Comparison of ENCODE assay signal across 17 mouse cellular contexts in the genomic region with DNA sequence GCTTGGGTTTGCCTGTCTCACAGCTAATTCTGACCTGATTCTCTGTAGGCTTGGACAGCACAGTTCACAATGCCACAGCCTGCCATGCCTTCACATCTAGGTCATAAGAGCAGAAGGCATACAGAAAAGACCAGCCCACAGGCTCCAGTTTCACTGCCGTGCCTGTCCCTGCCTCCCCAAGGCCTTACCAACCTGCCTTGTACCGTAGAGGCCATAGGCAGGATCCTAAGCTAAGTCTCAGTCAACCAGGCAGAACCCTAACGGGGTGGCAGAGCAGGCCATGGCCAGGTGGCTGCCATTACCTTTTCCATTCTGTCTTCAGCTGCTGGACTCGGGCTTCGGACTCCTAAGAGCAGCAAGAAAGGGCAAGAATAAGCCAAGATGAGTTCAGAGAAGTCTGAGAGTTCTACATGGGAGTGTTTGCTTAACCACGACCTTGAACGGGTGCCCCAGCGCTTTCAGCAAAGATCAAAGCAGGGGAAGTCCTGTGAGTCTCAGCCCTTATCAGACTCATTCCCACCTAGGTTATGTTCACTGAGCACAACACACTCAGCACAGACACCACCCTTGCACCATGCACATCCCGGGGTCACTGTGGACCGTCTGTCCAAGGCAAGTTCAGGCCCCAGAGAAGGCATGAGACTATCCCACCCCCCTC. TPM values are rescaled to one million over a fixed set of nuclear protein-coding genes. Genes with fewer than 3 reads are reported as not detected.
DNase-seq lines count a peak whose midpoint lies in the region; ATAC-seq and TF ChIP-seq lines count a peak whose summit lies in the region.
"Had no signal": no experiment of that assay in that cellular context is flagged by ENCODE, and none has a peak within 500 bp of the region (broad histone marks: within the 10 kb centered on the region; RNA-seq: fewer than 3 reads in every experiment).

No protein-coding gene starts in this region.

- H3K27ac ChIP-seq in hindbrain, postnatal 0 days: peak overlapping the region; percentile 46
- H3K27ac ChIP-seq in hindbrain, embryonic 10.5 days: no peak overlapping the region
- peak overlapping the region; percentile 32; the same call in 1 of the 2 replicates for H3K27ac ChIP-seq in thymus, adult 2 months (ENCODE audit: control insufficient read depth, insufficient read depth, low read length)
- H3K27ac ChIP-seq: embryonic facial prominence, embryonic 15.5 days; forebrain, embryonic 12.5 days; liver, embryonic 14.5 days had no signal

- H3K36me3 ChIP-seq in hindbrain, postnatal 0 days (ENCODE audit: insufficient read depth, low read length): peaks cover 61% of the 10 kb centered on the region
- H3K36me3 ChIP-seq in hindbrain, embryonic 10.5 days: peaks cover 95% of the 10 kb centered on the region
- peaks cover 91% of the 10 kb centered on the region for H3K36me3 ChIP-seq in thymus, adult 2 months (ENCODE audit: control insufficient read depth, insufficient read depth, low read length)

- no peaks in the 10 kb centered on the region for H3K9me3 ChIP-seq in hindbrain, postnatal 0 days (ENCODE audit: low read length)
- no peaks in the 10 kb centered on the region for H3K9me3 ChIP-seq in hindbrain, embryonic 10.5 days
- H3K9me3 ChIP-seq: embryonic facial prominence, embryonic 15.5 days; forebrain, embryonic 12.5 days had no signal

- DNase-seq in hindbrain, postnatal 0 days (ENCODE audit: low spot score): no peak
- DNase-seq in hindbrain, embryonic 10.5 days (ENCODE audit: low spot score): no peak
- no peak for DNase-seq in thymus, adult 2 months
- no peak for DNase-seq in thymus, postnatal 36 days
- DNase-seq in yolk sac, embryonic 10.5 days (ENCODE audit: low spot score): peak; percentile 25
- no peak for DNase-seq in kidney, adult 9 months
- DNase-seq: cerebellum, adult 8-10 months; heart, adult 11 months; kidney, adult 11 months; kidney, postnatal 25 days; lung, postnatal 10 days; spleen, adult 18-20 months had no signal

- H3K4me1 ChIP-seq in hindbrain, postnatal 0 days (ENCODE audit: insufficient read depth, low read length): no peaks in the 10 kb centered on the region
- 0 out of 2 replicates have a peak, but pooled peaks cover 7% of the 10 kb centered on the region for H3K4me1 ChIP-seq in hindbrain, embryonic 10.5 days (replicated peaks)
- H3K4me1 ChIP-seq in thymus, adult 2 months (replicated peaks; ENCODE audit: control insufficient read depth, insufficient read depth, low read length): peaks cover 11% of the 10 kb centered on the region
- H3K4me1 ChIP-seq: forebrain, embryonic 12.5 days had no signal

- no peak for TF ChIP-seq POLR2A in thymus, adult 2 months (IDR thresholded peaks at IDR 0.05; ENCODE audit: control insufficient read depth, extremely low read depth, insufficient read depth, low read length, poor library complexity)

- H3K4me3 ChIP-seq in hindbrain, postnatal 0 days (ENCODE audit: low read length): no peak overlapping the region
- H3K4me3 ChIP-seq in hindbrain, embryonic 10.5 days: no peak overlapping the region
- no peak overlapping the region for H3K4me3 ChIP-seq in thymus, adult 2 months (ENCODE audit: control insufficient read depth, insufficient read depth, low read length)
- H3K4me3 ChIP-seq: embryonic facial prominence, embryonic 15.5 days; forebrain, embryonic 12.5 days had no signal

- H3K27me3 ChIP-seq in hindbrain, postnatal 0 days (ENCODE audit: insufficient read depth, low read length): no peaks in the 10 kb centered on the region
- H3K27me3 ChIP-seq in hindbrain, embryonic 10.5 days (ENCODE audit: insufficient read depth, poor library complexity, severe bottlenecking): no peaks in the 10 kb centered on the region
- H3K27me3 ChIP-seq in thymus, adult 2 months (ENCODE audit: control insufficient read depth, insufficient read depth, low read length): no peaks in the 10 kb centered on the region
- H3K27me3 ChIP-seq: embryonic facial prominence, embryonic 15.5 days; forebrain, embryonic 12.5 days; Patski had no signal

- no peak for TF ChIP-seq CTCF in hindbrain, postnatal 0 days (IDR thresholded peaks at IDR 0.05; ENCODE audit: low read depth)
- TF ChIP-seq CTCF in thymus, adult 2 months (IDR thresholded peaks at IDR 0.05; ENCODE audit: borderline replicate concordance, control insufficient read depth, extremely low read depth, insufficient read depth, low read length, poor library complexity): no peak

- WGBS in hindbrain, postnatal 0 days: 92% methylated on average over 10 of the region's 10 CpGs
- 92% methylated on average over 10 of the region's 10 CpGs for WGBS in hindbrain, embryonic 10.5 days
- WGBS in thymus, adult 2 months: 48% methylated on average over 10 of the region's 10 CpGs

- no peak overlapping the region for H3K4me2 ChIP-seq in hindbrain, postnatal 0 days (ENCODE audit: low read depth, low read length)
- H3K4me2 ChIP-seq: embryonic facial prominence, embryonic 15.5 days; forebrain, embryonic 12.5 days had no signal

- no peak for ATAC-seq in hindbrain, postnatal 0 days
- peak; percentile 91 for ATAC-seq in activated CD4-positive, CD25-positive, alpha-beta regulatory T cell, adult 4 months
- ATAC-seq: Patski had no signal

- H3K9ac ChIP-seq in hindbrain, postnatal 0 days (replicated peaks; ENCODE audit: low read length): no peak overlapping the region
- H3K9ac ChIP-seq: embryonic facial prominence, embryonic 15.5 days; forebrain, embryonic 12.5 days; liver, embryonic 14.5 days had no signal

RNA-seq across cellular contexts. Expression of a gene that starts 13.5 kb away (rescaled TPM):
- 43.6 and 45.4 TPM in 2 replicates for total RNA-seq in hindbrain, postnatal 0 days (2014; rRNA removed)
- 4.5 and 5.5 TPM in 2 replicates for polyA plus RNA-seq in hindbrain, postnatal 0 days (2015; fragmentation: Nextera tagmentation; extraction: Ambion mirVana)
- 2.0 and 5.0 TPM in 2 replicates for polyA plus RNA-seq in hindbrain, embryonic 10.5 days (2016; fragmentation: Nextera tagmentation; extraction: Ambion mirVana)
- polyA plus RNA-seq in thymus, adult 2 months (2012; rRNA removed): 245 and 297 TPM in 2 replicates
- 10 to 100 TPM; 12.7 to 14.3 TPM for polyA plus RNA-seq in activated CD4-positive, CD25-positive, alpha-beta regulatory T cell, adult 4 months (2017; shearing (Covaris generic))

RNA-seq across cellular contexts. Expression of a gene that starts 38.2 kb away (rescaled TPM):
- total RNA-seq in hindbrain, postnatal 0 days (2014; rRNA removed): 88.2 and 91.7 TPM in 2 replicates
- 36.7 and 38.3 TPM in 2 replicates for polyA plus RNA-seq in hindbrain, postnatal 0 days (2015; fragmentation: Nextera tagmentation; extraction: Ambion mirVana)
- polyA plus RNA-seq in hindbrain, embryonic 10.5 days (2016; fragmentation: Nextera tagmentation; extraction: Ambion mirVana): 44.7 and 44.8 TPM in 2 replicates
- 91.3 and 114 TPM in 2 replicates for polyA plus RNA-seq in thymus, adult 2 months (2012; rRNA removed)
- 10 to 100 TPM; 21.2 to 24.9 TPM for polyA plus RNA-seq in activated CD4-positive, CD25-positive, alpha-beta regulatory T cell, adult 4 months (2017; shearing (Covaris generic))

RNA-seq across cellular contexts. Expression of a gene that starts 41.1 kb away (rescaled TPM):
- total RNA-seq in hindbrain, postnatal 0 days (2014; rRNA removed): 53.3 and 57.9 TPM in 2 replicates
- 18.1 and 20.0 TPM in 2 replicates for polyA plus RNA-seq in hindbrain, postnatal 0 days (2015; fragmentation: Nextera tagmentation; extraction: Ambion mirVana)
- 18.6 and 20.7 TPM in 2 replicates for polyA plus RNA-seq in hindbrain, embryonic 10.5 days (2016; fragmentation: Nextera tagmentation; extraction: Ambion mirVana)
- 23.8 and 30.5 TPM in 2 replicates for polyA plus RNA-seq in thymus, adult 2 months (2012; rRNA removed)
- polyA plus RNA-seq in activated CD4-positive, CD25-positive, alpha-beta regulatory T cell, adult 4 months (2017; shearing (Covaris generic)): 1 to 10 TPM; 2.9 to 3.6 TPM

RNA-seq across cellular contexts. Expression of a gene that starts 48.8 kb away (rescaled TPM):
- 42.7 and 50.3 TPM in 2 replicates for total RNA-seq in hindbrain, postnatal 0 days (2014; rRNA removed)
- polyA plus RNA-seq in hindbrain, postnatal 0 days (2015; fragmentation: Nextera tagmentation; extraction: Ambion mirVana): 54.0 and 56.7 TPM in 2 replicates
- polyA plus RNA-seq in hindbrain, embryonic 10.5 days (2016; fragmentation: Nextera tagmentation; extraction: Ambion mirVana): 68.0 and 83.0 TPM in 2 replicates
- 51.2 and 51.3 TPM in 2 replicates for polyA plus RNA-seq in thymus, adult 2 months (2012; rRNA removed)
- 1 to 10 TPM; 5.3 to 6.9 TPM for polyA plus RNA-seq in activated CD4-positive, CD25-positive, alpha-beta regulatory T cell, adult 4 months (2017; shearing (Covaris generic))

RNA-seq across cellular contexts. Expression of a gene that starts 58.2 kb away (rescaled TPM):
- total RNA-seq in hindbrain, postnatal 0 days (2014; rRNA removed): 139 and 149 TPM in 2 replicates
- polyA plus RNA-seq in hindbrain, postnatal 0 days (2015; fragmentation: Nextera tagmentation; extraction: Ambion mirVana): 239 and 241 TPM in 2 replicates
- polyA plus RNA-seq in hindbrain, embryonic 10.5 days (2016; fragmentation: Nextera tagmentation; extraction: Ambion mirVana): 280 and 301 TPM in 2 replicates
- polyA plus RNA-seq in thymus, adult 2 months (2012; rRNA removed): 51.7 and 65.2 TPM in 2 replicates
- 100 to 1,000 TPM; 217 to 224 TPM for polyA plus RNA-seq in activated CD4-positive, CD25-positive, alpha-beta regulatory T cell, adult 4 months (2017; shearing (Covaris generic))

Comparison
In these comparisons a context has a peak if more than half of its experiments do, and no peak if none do; other contexts are left out.
1. RNA of a gene that starts 13.5 kb away (polyA plus RNA-seq): 245 to 297 TPM in thymus, adult 2 months; 12.7 to 14.3 TPM in activated CD4-positive, CD25-positive, alpha-beta regulatory T cell, adult 4 months, 2.0 to 5.0 TPM in hindbrain, embryonic 10.5 days and 4.5 to 5.5 TPM in hindbrain, postnatal 0 days; every median in the first group is over 10 times any median in the second.